Mouse (Mus musculus): ENCODE data around the gene Fus. TPM values are rescaled to one million over a fixed set of nuclear protein-coding genes. Genes with fewer than 3 reads are reported as not detected.

Gene Fus
- total and polyA plus RNA-seq, 2 experiments from 2014 or later, result 51.0 to 323 TPM

DNA sequence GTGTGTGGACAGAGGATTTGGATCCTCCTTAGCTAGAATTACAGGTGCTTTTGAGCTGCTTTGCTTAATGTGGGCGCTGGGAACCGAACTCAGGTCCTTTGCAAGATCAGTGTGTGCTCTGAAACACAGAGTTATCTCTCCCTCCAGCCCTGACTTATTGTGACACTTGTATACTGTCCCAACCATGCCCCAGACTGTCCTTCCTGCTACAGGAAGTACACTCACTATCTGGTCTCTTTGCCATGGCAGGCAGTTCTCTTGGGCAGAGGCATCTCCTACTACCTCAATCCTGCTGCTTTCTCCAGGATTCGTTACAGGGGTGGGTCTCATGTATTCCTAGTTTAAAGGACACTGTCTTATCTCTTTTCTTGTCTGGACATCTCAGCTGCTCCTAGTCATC lies 51.0 kb downstream of the Fus start:
- WGBS, result 89% methylated on average over 3 of the region's 3 CpGs
- H3K27me3 ChIP-seq (ENCODE audit: insufficient read depth, low read length), result no peaks in the 10 kb centered on the region
- no peak for TF ChIP-seq CTCF (IDR thresholded peaks at IDR 0.05; ENCODE audit: low read depth)

DNA sequence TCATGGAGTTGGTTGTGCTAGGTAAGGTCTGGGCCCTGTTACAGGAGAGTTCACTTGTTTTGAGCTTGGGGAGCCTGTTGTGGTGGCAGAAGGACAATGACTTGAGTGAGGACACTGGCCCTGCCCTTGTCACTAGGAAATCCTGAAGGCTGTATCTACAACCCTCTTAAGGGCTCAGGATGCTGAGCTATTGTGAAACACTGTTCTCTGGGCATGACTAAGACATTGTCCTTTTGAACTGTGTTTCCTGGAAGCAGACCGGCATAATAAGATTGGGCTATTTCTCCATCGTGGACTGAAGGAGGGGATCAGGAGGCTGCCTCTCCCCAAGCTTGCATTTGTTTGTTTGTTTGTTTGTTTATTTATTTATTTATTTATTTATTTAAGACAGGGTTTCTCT lies 51.9 kb downstream of the Fus start:
- no peak for DNase-seq
- no peak overlapping the region for H3K4me2 ChIP-seq (ENCODE audit: low read depth)
- ATAC-seq, result no peak
- no peak for TF ChIP-seq CTCF (IDR thresholded peaks at IDR 0.05; ENCODE audit: low read depth)
- H3K4me3 ChIP-seq (ENCODE audit: low read depth, low read length), result no peak overlapping the region
- no peaks in the 10 kb centered on the region for H3K4me1 ChIP-seq (ENCODE audit: insufficient read depth)
- H3K27me3 ChIP-seq (ENCODE audit: insufficient read depth, low read length), result no peaks in the 10 kb centered on the region
- WGBS, result 79% methylated on average over 2 of the region's 2 CpGs
- H3K36me3 ChIP-seq (ENCODE audit: insufficient read depth), result no peaks in the 10 kb centered on the region
- no peak overlapping the region for H3K27ac ChIP-seq (ENCODE audit: low read depth, low read length)
- H3K9me3 ChIP-seq (ENCODE audit: low read length), result no peaks in the 10 kb centered on the region
- no peak overlapping the region for H3K9ac ChIP-seq

More for the DNA sequence above, 51.0 kb downstream of the Fus start:
- no peak overlapping the region for H3K9ac ChIP-seq
- H3K4me2 ChIP-seq (ENCODE audit: low read depth), result no peak overlapping the region
- H3K4me3 ChIP-seq (ENCODE audit: low read depth, low read length), result no peak overlapping the region
- H3K9me3 ChIP-seq (ENCODE audit: low read length), result no peaks in the 10 kb centered on the region
- H3K27ac ChIP-seq (ENCODE audit: low read depth, low read length), result no peak overlapping the region
- H3K4me1 ChIP-seq (ENCODE audit: insufficient read depth), result no peaks in the 10 kb centered on the region
- DNase-seq, result no peak
- H3K36me3 ChIP-seq (ENCODE audit: insufficient read depth), result no peaks in the 10 kb centered on the region
- no peak for ATAC-seq

DNA sequence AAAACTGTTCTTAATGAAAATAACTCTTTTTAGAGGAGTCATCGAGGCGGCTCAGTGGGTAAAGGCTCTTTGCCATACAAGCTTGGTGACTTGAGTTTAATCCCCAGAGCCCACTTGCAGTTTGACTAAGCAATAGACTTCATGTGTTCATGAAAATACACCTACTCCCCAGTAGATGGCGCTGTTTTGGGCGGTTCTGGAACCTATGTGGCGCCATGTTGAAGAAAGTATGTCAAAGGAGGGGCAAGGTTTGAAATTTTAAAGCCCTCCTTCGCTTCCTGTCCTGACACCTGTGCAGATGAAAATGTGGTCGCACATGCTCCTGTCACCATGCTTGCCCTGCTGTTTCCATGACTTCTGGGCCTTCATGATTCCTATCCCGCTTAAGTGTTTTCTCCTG lies 55.7 kb downstream of the Fus start:
- Histone ChIP-seq H3K4me3 (ENCODE audit: low read depth, low read length) (no peak overlapping the region), H3K9me3 (ENCODE audit: low read length) (no peaks in the 10 kb centered on the region), H3K27me3 (ENCODE audit: insufficient read depth, low read length) (no peaks in the 10 kb centered on the region), H3K4me2 (ENCODE audit: low read depth) (no peak overlapping the region), H3K36me3 (ENCODE audit: insufficient read depth) (no peaks in the 10 kb centered on the region), H3K9ac (no peak overlapping the region), H3K27ac (ENCODE audit: low read depth, low read length) (no peak overlapping the region), H3K4me1 (ENCODE audit: insufficient read depth) (no peaks in the 10 kb centered on the region)
- 67% methylated on average over 8 of the region's 8 CpGs for WGBS
- no peak for ATAC-seq
- DNase-seq, result no peak
- peak; percentile 34 for TF ChIP-seq CTCF (IDR thresholded peaks at IDR 0.05; ENCODE audit: low read depth)

DNA sequence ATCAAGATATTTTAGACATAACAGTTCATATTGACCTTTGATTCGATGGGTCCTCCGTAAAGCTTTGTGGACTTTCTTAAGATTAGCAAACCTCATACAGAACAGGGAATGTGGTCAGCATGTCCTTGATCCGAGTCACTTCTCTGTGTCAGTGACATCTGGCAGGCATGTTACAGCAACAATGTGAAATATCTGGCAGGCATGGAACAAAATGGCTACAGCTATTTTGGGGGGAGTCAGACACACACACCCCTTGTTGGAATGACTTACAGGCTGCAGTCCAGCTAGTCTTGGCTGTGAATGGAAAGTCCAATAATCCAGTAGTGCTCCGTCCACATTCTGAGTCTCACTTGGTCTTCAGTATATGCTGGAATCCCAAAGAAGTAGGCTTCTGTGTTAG lies 56.3 kb downstream of the Fus start:
- DNase-seq (no peak), ATAC-seq (no peak)
- Histone ChIP-seq H3K4me2 (ENCODE audit: low read depth) (no peak overlapping the region), H3K27me3 (ENCODE audit: insufficient read depth, low read length) (no peaks in the 10 kb centered on the region), H3K36me3 (ENCODE audit: insufficient read depth) (no peaks in the 10 kb centered on the region), H3K27ac (ENCODE audit: low read depth, low read length) (no peak overlapping the region), H3K4me1 (ENCODE audit: insufficient read depth) (no peaks in the 10 kb centered on the region), H3K9me3 (ENCODE audit: low read length) (no peaks in the 10 kb centered on the region), H3K4me3 (ENCODE audit: low read depth, low read length) (no peak overlapping the region), H3K9ac (no peak overlapping the region)
- no peak for TF ChIP-seq CTCF (IDR thresholded peaks at IDR 0.05; ENCODE audit: low read depth)
- WGBS, result 93% methylated on average over 4 of the region's 4 CpGs

DNA sequence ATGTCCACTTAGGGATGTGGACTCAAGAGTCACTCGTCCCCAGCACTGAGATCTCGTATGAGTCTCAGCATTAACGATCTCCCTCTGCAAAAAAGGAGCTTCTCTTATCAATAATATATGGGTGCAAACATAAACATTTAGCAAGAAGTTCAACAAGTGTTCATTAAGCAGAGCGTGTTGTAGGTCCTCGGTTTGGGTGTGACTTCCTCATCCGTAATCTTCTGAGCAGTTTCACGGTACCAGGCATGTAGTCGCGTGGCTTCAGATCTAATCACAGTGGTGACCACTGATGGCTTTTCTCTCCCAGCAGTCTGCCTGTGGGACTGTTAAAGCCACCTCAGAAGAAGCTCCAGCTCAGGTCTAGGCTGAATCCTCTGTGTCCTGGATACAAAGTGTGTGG lies 57.1 kb downstream of the Fus start:
- ATAC-seq, result no peak
- no peaks in the 10 kb centered on the region for H3K4me1 ChIP-seq (ENCODE audit: insufficient read depth)
- WGBS, result 95% methylated on average over 9 of the region's 9 CpGs

DNA sequence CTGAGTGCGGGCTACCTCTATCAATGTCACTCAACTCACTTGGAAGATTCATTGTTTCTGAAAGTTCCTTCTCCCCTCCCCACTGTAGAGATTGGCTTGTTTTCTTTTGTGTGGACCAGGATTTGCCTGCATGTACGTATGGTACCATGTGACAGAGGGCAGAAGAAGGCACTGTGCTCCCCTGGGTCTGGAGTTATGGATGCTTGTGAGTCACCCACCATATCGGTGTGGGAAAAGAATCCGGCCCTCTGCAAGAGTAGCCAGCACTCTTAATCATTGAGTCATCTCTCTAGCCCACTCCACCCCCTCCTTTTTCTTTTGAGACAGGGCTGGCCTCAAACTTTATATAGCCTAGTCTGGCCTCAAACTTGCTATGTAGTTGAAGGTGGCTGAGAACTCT lies 57.7 kb downstream of the Fus start:
- WGBS, result 87% methylated on average over 4 of the region's 4 CpGs
- no peak overlapping the region for H3K27ac ChIP-seq (ENCODE audit: low read depth, low read length)
- H3K9me3 ChIP-seq (ENCODE audit: low read length), result no peaks in the 10 kb centered on the region
- ATAC-seq, result no peak
- H3K4me3 ChIP-seq (ENCODE audit: low read depth, low read length), result no peak overlapping the region
- DNase-seq, result no peak
- no peaks in the 10 kb centered on the region for H3K4me1 ChIP-seq (ENCODE audit: insufficient read depth)
- no peak overlapping the region for H3K9ac ChIP-seq
- H3K36me3 ChIP-seq (ENCODE audit: insufficient read depth), result no peaks in the 10 kb centered on the region
- H3K4me2 ChIP-seq (ENCODE audit: low read depth), result no peak overlapping the region
- TF ChIP-seq CTCF (IDR thresholded peaks at IDR 0.05; ENCODE audit: low read depth), result no peak
- no peaks in the 10 kb centered on the region for H3K27me3 ChIP-seq (ENCODE audit: insufficient read depth, low read length)

More for the DNA sequence above, 57.1 kb downstream of the Fus start:
- H3K4me2 ChIP-seq (ENCODE audit: low read depth), result no peak overlapping the region
- no peaks in the 10 kb centered on the region for H3K36me3 ChIP-seq (ENCODE audit: insufficient read depth)
- no peak for DNase-seq
- no peak overlapping the region for H3K4me3 ChIP-seq (ENCODE audit: low read depth, low read length)
- no peaks in the 10 kb centered on the region for H3K27me3 ChIP-seq (ENCODE audit: insufficient read depth, low read length)
- TF ChIP-seq CTCF (IDR thresholded peaks at IDR 0.05; ENCODE audit: low read depth), result no peak
- no peak overlapping the region for H3K27ac ChIP-seq (ENCODE audit: low read depth, low read length)
- no peak overlapping the region for H3K9ac ChIP-seq
- H3K9me3 ChIP-seq (ENCODE audit: low read length), result no peaks in the 10 kb centered on the region

DNA sequence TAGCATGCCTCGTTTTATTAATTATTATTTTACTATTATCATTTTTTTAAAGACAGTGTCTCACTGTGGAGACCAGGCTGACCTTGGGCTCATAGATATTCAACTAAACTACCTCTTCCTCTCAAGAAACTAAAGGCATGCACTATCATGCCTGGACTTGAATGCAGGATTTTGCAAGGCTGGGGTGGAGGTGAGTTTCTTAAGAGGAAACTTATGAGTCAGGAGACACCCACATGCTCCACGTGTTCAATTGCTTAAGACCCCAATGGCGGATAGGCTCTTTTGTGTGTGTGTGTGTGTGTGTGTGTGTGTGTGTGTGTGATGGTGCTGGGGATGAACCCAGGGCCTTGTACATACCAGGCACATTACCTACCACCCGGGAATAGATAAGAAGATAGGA lies 58.1 kb downstream of the Fus start:
- Histone ChIP-seq H3K4me1 (ENCODE audit: insufficient read depth) (no peaks in the 10 kb centered on the region), H3K27ac (ENCODE audit: low read depth, low read length) (no peak overlapping the region), H3K27me3 (ENCODE audit: insufficient read depth, low read length) (no peaks in the 10 kb centered on the region), H3K4me2 (ENCODE audit: low read depth) (no peak overlapping the region), H3K9me3 (ENCODE audit: low read length) (no peaks in the 10 kb centered on the region), H3K4me3 (ENCODE audit: low read depth, low read length) (no peak overlapping the region), H3K9ac (no peak overlapping the region), H3K36me3 (ENCODE audit: insufficient read depth) (no peaks in the 10 kb centered on the region)
- TF ChIP-seq CTCF (IDR thresholded peaks at IDR 0.05; ENCODE audit: low read depth), result no peak
- WGBS, result 82% methylated on average over 4 of the region's 4 CpGs
- ATAC-seq, result no peak
- no peak for DNase-seq
